Mouse (Mus musculus): ENCODE measurements at regions not wholly inside any gene's neighbourhood (a gene's known extent, or its start where the extent isn't known, plus 50 kb on each side); places are given as distances from the start of the nearest gene placed in this dataset.

DNA sequence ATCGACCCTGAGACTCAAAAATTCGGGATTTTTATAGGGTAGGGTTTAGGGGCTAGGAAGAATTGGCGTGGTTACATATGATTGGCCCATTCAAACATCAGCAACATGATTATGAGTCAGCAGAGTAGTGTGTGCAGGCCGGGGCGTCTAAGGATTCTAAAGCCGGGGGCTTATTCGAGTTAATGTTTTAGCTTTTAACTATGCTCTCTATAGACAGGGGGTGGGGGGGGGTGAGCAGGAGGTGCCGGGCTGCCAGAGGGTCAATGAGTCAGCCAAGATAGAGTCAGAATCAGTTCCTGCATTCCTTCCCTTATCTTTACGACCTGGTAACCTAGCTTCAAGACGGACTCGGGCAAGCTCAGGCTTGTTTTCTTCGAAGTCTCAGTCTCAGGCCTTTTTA lies 333.2 kb upstream of the Smc2 start:
- Histone ChIP-seq H3K36me3 (no peaks in the 10 kb centered on the region), H3K27ac (no peak overlapping the region), H3K27me3 (ENCODE audit: insufficient read depth, poor library complexity, severe bottlenecking) (no peaks in the 10 kb centered on the region), H3K4me3 (no peak overlapping the region), H3K4me1 (replicated peaks) (no peaks in the 10 kb centered on the region), H3K9me3 (no peaks in the 10 kb centered on the region)
- whole genome bisulfite sequencing = 87% methylated on average over 12 of the region's 12 CpGs
- no peak for DNase-seq (ENCODE audit: low spot score)

DNA sequence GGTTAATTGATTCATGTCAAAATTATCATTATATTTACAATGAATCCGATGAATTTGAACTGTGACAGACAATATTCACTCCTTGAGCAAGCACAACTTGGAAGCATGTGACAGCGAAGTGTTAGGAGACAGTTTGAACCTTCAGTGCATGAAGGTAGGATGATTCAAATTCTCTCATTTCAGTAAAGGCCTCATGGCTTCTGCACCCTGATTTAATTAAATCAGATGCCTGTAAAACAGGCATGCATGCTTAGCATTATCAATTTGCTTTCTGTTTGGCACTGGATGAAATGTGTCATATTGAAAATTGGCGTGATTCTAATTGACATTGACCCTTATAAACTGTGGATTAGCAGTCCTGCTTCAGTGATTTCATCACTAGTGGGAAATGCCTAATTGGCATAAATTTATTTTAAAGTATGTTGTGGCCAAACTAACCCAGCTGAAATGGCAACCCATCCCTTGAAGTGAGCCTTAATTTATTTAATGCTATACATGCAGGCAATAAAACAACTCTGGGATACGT lies 321.2 kb upstream of the Smc2 start:
- 83% methylated on average over 4 of the region's 4 CpGs for WGBS
- Histone ChIP-seq H3K27me3 (ENCODE audit: insufficient read depth, poor library complexity, severe bottlenecking) (no peaks in the 10 kb centered on the region), H3K27ac (no peak overlapping the region), H3K4me3 (no peak overlapping the region), H3K36me3 (no peaks in the 10 kb centered on the region), H3K4me1 (replicated peaks) (no peaks in the 10 kb centered on the region), H3K9me3 (no peaks in the 10 kb centered on the region)
- no peak for DNase-seq (ENCODE audit: low spot score)

DNA sequence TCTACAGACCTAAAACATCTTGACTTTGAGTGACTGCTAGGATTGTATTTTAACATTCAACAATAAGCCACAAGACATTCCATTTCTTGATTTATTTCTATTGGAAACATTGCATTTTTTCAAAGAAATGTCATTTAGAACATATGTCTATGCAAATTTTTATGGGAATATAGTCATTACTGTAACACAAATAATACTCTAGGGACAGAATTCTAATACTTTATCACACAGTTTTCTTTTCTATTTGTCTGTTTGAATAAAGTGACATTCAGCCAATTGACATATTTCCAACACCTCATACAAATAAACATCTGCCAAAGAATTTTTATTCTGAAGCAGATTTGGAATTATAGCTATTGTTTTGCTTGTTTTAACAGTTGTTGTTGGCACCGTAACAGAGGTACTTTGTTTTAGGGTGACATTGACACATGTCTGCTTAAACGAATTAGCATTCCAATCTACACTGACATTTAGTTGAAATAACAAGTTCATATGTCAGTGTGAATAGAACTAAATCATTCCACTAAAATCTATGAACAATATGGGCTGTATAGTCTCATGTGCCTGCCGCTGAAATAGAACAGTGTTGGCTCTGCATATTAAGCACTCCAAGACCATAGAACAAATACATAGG lies 320.5 kb upstream of the Smc2 start:
- no peak overlapping the region for H3K27ac ChIP-seq
- H3K4me3 ChIP-seq = no peak overlapping the region
- H3K4me1 ChIP-seq (replicated peaks) = no peaks in the 10 kb centered on the region
- DNase-seq (ENCODE audit: low spot score) = no peak
- no peaks in the 10 kb centered on the region for H3K27me3 ChIP-seq (ENCODE audit: insufficient read depth, poor library complexity, severe bottlenecking)
- 86% methylated on average over 3 of the region's 3 CpGs for WGBS
- no peaks in the 10 kb centered on the region for H3K36me3 ChIP-seq
- H3K9me3 ChIP-seq = no peaks in the 10 kb centered on the region

DNA sequence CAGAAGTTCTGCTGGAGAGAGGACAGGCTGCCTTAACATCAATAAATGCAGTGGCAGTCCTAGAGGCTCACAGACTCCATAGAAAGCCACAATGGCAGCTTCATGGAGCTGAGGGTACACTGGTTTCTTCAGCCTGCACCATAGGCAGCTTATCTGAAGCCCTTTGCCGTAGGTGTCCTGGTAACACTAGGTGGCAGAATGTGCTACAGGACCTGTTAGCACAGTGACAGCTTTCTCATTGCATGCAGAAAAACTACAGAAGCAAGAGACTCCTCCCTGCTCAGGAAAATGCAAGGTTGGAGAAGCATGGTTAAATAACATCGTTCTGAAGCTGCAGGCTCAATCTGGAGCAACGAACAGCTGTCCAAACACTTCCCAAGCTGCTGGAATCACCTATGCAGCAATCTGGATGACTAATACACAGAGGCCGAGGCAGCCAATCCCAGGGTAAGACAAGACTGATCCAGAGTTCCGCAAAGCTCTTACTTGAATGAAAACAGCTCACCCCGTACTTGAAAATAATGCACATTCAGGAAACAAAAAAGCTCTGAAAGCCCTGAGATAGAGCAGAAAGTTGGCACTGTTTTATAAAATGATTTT lies 286.4 kb upstream of the Smc2 start:
- Histone ChIP-seq H3K4me3 (no peak overlapping the region), H3K27me3 (ENCODE audit: insufficient read depth, poor library complexity, severe bottlenecking) (no peaks in the 10 kb centered on the region), H3K9me3 (no peaks in the 10 kb centered on the region), H3K27ac (no peak overlapping the region), H3K4me1 (replicated peaks) (no peaks in the 10 kb centered on the region), H3K36me3 (no peaks in the 10 kb centered on the region)
- 76% methylated on average over 6 of the region's 6 CpGs for WGBS
- no peak for DNase-seq (ENCODE audit: low spot score)

DNA sequence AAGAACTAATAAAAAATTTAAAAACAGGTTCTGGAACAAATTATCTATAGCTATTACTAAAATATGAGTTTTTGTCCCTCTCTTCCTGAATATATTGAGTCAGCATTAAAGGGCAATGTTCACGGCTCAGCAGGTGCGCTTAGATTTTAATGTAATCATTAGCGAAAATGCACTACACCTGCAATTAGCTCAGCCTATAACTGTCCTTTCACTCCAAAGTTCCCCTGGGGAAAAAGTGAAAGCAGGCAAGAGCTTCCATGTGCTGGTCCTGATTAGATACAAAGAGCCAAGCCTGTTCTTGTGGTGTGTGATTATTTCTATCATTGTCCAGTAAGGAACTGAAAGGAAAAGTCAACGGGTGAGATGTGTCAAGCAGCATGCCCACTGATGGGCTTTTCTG lies 262.8 kb upstream of the Smc2 start:
- Histone ChIP-seq H3K4me1 (replicated peaks) (no peaks in the 10 kb centered on the region), H3K9me3 (no peaks in the 10 kb centered on the region), H3K27ac (no peak overlapping the region), H3K27me3 (ENCODE audit: insufficient read depth, poor library complexity, severe bottlenecking) (no peaks in the 10 kb centered on the region), H3K36me3 (no peaks in the 10 kb centered on the region), H3K4me3 (no peak overlapping the region)
- no peak for DNase-seq (ENCODE audit: low spot score)
- 88% methylated on average over 4 of the region's 4 CpGs for WGBS

DNA sequence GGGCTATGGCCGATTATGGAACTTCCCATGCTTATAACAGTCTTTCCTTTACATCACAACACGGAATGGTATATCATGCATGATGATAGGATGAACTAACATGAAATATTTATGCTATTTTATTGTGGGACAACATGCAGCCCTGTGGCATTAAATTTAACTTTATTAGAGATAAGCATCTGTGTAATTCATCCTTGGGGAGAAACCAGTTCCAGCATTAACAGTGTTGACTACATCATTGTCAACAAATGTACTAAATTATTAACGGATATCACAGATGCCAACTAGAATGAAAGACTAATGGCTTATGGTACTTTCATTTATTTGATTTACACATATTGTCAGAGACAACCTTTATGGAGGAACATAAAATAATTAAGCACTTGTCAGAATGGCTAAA lies 241.3 kb upstream of the Smc2 start:
- Histone ChIP-seq H3K4me1 (replicated peaks) (no peaks in the 10 kb centered on the region), H3K4me3 (no peak overlapping the region), H3K27ac (no peak overlapping the region), H3K9me3 (no peaks in the 10 kb centered on the region), H3K27me3 (ENCODE audit: insufficient read depth, poor library complexity, severe bottlenecking) (no peaks in the 10 kb centered on the region), H3K36me3 (no peaks in the 10 kb centered on the region)
- WGBS = 86% methylated on average over 3 of the region's 3 CpGs
- no peak for DNase-seq (ENCODE audit: low spot score)

DNA sequence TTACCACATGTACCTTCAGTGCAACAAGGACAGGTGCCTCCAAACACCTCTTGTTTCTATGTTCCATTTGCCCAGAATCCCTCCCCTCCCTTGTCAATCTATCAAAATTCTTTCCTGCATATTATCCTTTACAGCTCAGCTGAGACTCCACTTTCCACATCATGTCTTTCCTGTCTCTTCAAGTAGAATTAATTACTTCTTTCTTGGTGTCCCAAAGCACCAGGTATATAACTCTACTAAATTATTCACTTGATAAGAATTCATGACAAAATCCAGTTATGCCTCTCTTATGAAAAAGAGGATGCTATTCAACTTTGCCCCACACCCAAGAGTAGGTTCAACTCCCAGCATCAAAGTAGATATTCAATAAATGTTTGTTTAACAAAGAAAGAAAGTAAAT lies 228.4 kb upstream of the Smc2 start:
- no peak for DNase-seq (ENCODE audit: low spot score)
- no peak overlapping the region for H3K4me3 ChIP-seq
- no peaks in the 10 kb centered on the region for H3K9me3 ChIP-seq
- H3K27me3 ChIP-seq (ENCODE audit: insufficient read depth, poor library complexity, severe bottlenecking) = no peaks in the 10 kb centered on the region
- H3K4me1 ChIP-seq (replicated peaks) = 0 out of 2 replicates have a peak, but pooled peaks cover 7% of the 10 kb centered on the region
- no peak overlapping the region for H3K27ac ChIP-seq
- no peaks in the 10 kb centered on the region for H3K36me3 ChIP-seq

DNA sequence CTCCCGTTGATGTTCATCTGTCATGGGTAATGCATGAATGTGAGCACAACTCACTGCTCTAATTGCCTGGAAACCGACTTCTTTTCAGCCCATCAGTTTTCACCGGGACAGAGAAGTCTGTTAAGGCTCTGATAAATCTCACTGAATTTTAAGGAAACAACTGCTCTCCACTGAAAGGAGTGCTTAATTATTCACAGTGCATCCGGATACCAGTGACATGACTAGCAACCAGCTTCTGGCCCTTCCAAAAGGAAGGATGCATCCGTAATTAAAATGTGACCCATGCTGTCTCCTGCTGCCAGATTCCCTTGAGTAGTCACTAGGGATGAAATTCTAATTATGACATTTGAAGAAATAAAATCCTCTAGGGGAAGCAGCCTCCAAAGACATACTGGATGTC lies 228.0 kb upstream of the Smc2 start:
- 0 out of 2 replicates have a peak, but pooled peaks cover 7% of the 10 kb centered on the region for H3K4me1 ChIP-seq (replicated peaks)
- no peaks in the 10 kb centered on the region for H3K36me3 ChIP-seq
- 48% methylated on average over 5 of the region's 5 CpGs for WGBS
- no peak overlapping the region for H3K4me3 ChIP-seq
- no peak overlapping the region for H3K27ac ChIP-seq
- H3K9me3 ChIP-seq = no peaks in the 10 kb centered on the region
- DNase-seq (ENCODE audit: low spot score) = no peak
- no peaks in the 10 kb centered on the region for H3K27me3 ChIP-seq (ENCODE audit: insufficient read depth, poor library complexity, severe bottlenecking)

DNA sequence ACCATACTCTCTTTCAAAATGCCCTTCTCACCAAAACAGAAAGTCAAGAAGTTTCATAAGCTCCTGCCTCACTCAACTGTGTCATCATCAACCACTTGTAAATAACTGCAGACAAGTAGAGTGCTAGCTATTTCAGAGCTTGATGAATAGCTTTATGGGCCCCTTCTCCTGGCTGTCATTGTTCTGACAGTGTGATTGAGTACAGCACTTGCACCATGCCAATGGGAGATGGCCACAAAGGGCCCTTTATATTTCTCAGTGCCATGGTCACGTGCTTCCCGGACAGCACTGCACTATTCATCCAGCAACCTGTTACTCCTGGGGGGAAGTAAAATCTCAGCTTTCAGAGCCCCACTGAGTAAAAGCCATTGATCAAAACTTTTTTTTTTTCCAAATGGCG lies 225.7 kb upstream of the Smc2 start:
- 0 out of 2 replicates have a peak, but pooled peaks cover 7% of the 10 kb centered on the region for H3K4me1 ChIP-seq (replicated peaks)
- DNase-seq (ENCODE audit: low spot score) = peak; percentile 6
- H3K36me3 ChIP-seq = no peaks in the 10 kb centered on the region
- no peak overlapping the region for H3K27ac ChIP-seq
- WGBS = 57% methylated on average over 3 of the region's 3 CpGs
- no peak overlapping the region for H3K4me3 ChIP-seq
- H3K27me3 ChIP-seq (ENCODE audit: insufficient read depth, poor library complexity, severe bottlenecking) = no peaks in the 10 kb centered on the region
- H3K9me3 ChIP-seq = no peaks in the 10 kb centered on the region
